Mouse (Mus musculus): ENCODE measurements around the gene Gm4064. TPM values are rescaled to one million over a fixed set of nuclear protein-coding genes. Genes with fewer than 3 reads are reported as not detected.
"Not testable (repeated sequence)": the region's sequence is repeated elsewhere in the genome, so short reads cannot be mapped to it uniquely, and the experiment has no call there.

The Gm4064 gene
- not detected in 2 replicates for polyA plus RNA-seq (2012; rRNA removed)

GRCm38 (mm10) chrY:2796105-2796504 is at the start of gene Gm4064:
Gene Gm4064 (minus strand): TSS chrY:2796205.
- not testable (repeated sequence) for H3K4me1 ChIP-seq (ENCODE audit: control insufficient read depth, insufficient read depth, low read length); DNase-seq; H3K4me3 ChIP-seq (replicated peaks; ENCODE audit: extremely low read depth, low read depth, low read length)
- WGBS: no CpG with 5 or more reads among the region's 8 CpGs

DNA sequence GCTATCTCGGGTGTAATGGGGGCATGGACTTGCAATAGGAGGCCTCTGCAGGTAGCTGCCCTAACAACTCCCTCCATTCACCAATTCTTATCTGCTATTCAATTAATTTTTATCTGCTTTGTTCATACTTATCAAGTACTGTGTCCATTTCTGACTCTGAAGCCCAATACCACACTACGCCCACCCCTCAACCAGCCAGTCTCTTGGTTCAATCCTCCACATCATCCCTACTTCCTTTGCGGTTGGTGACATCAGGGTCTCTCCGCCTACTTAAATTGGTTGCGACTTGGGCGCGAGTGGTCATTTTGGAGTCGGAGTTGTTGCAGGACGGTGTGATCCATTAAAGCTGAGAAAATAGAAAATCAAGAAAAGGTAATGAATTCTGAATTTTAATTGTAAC is 34.4 kb upstream of the Gm4064 start, which contains the start of the genes Rbmy and Gm10256:
Rbmy (plus strand) TSS at position 301 of the 400 bp plus-strand sequence.
Gm10256 (plus strand) TSS at position 320 of the 400 bp plus-strand sequence.
- WGBS: no CpG with 5 or more reads among the region's 9 CpGs
- not testable (repeated sequence) for H3K4me3 ChIP-seq (replicated peaks; ENCODE audit: extremely low read depth, low read depth, low read length); H3K4me1 ChIP-seq (ENCODE audit: control insufficient read depth, insufficient read depth, low read length); DNase-seq

Other genes with a start within 250 kb of the Gm4064 start
- not detected in 2 replicates for gene H2al2c, start 197.1 kb downstream of the Gm4064 start, polyA plus RNA-seq (2012; rRNA removed)
- gene Sry, start 132.5 kb downstream of the Gm4064 start, polyA plus RNA-seq (2012; rRNA removed): not detected in 2 replicates
- gene H2al2b, start 75.5 kb downstream of the Gm4064 start, polyA plus RNA-seq (2012; rRNA removed): not detected in 2 replicates
- not detected in 2 replicates for gene Rbmy, start 34.5 kb upstream of the Gm4064 start, polyA plus RNA-seq (2012; rRNA removed)
- not detected in 2 replicates for gene Gm10256, start 34.5 kb upstream of the Gm4064 start, polyA plus RNA-seq (2012; rRNA removed)
- not detected in 2 replicates for gene Gm10352, start 104.8 kb upstream of the Gm4064 start, polyA plus RNA-seq (2012; rRNA removed)
- gene Gm29289, start 136.4 kb upstream of the Gm4064 start, polyA plus RNA-seq (2012; rRNA removed): not detected in 2 replicates

All from lung, adult 2 months (tissue).